Mouse (Mus musculus) c-Kit-negative CD71-positive TER-119-positive erythroid progenitor cells, embryonic 14.5 days (primary cell): Measurements from ENCODE around the gene Rhox3f.
"Not testable (repeated sequence)": the region's sequence is repeated elsewhere in the genome, so short reads cannot be mapped to it uniquely, and the experiment has no call there.

Source experiments
- DNase-seq: peaks from one replicate; pipeline ENCODE4 v3.0.0-alpha.2; 2013; ENCODE audit warnings: low read depth, low spot score

The Rhox3f gene

DNA sequence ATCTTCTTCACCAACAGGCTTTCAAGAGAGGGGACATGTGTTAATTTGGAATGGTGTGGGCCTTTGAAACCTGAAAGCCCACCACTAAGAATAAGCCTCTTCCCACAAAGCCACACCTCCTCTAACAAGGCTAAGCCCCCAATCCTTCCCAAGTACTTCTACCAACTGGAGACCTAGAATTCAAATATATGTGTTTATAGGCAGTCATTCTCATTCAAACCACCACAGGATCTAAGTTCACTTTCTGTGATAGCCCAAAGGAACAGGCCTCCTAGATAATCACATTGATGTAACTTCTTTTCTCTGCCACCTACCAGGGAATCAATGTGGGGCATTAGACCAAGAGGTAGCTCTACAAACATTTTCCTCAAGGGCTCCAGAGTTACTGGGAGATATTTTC lies at the start of gene Rhox3f:
TSS of gene Rhox3f (plus strand) at position 301 of the 400 bp plus-strand sequence.
- DNase-seq = not testable (repeated sequence)

- not testable (repeated sequence) for DNase-seq
These were observed 39.1 kb upstream of the Rhox3f start, which contains the start of gene Rhox3e for GRCm38 (mm10) chrX:37541719-37542118. Gene Rhox3e (plus strand): TSS chrX:37542019.

DNA sequence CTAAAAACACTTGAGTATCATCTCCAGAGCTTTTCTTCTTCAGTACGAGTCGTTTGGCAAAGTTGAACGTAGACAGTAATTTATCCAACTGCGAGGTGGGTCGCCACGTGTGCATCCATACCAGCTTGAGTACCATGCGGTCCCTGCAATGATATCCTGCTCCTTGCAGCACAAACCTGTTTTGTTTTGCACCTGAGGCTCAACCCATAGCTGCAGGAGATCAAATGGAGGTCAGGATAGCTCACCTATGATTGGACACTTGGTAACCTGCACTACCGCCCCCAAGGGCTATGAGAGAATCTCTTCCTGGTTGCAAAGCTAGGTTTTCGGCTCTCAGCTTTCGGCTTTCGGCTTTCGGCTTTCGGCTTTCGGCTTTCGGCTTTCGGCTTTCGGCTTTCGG lies 23.7 kb upstream of the Rhox3f start, which contains the start of gene Rhox4e:
TSS of gene Rhox4e (plus strand) at position 301 of the 400 bp plus-strand sequence.
- DNase-seq = not testable (repeated sequence)

DNA sequence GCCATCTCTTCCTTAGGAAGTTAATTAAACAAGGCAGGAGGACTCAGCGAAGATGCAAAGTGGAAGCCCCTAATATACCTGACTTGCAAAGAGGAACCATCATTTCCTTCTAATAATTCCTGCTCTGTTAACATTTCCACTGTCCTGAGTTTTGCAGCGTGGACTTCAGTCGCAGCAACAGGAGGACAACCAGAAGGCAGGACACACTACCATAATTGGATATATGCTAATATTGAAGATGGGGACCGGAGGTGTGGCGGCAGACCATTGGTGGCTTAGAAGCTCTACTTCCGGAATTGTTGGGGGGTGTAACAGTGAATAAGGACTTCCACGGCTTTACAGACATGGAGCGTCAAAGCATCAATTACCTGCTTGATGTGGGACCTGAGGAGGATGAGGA lies 9.7 kb upstream of the Rhox3f start, which contains the start of gene Rhox2f:
TSS of gene Rhox2f (plus strand) at position 301 of the 400 bp plus-strand sequence.
- DNase-seq = not testable (repeated sequence)

GRCm38 (mm10) chrX:37572638-37573037 lies 8.2 kb upstream of the Rhox3f start:
- DNase-seq = not testable (repeated sequence)

GRCm38 (mm10) chrX:37607604-37608003 lies 26.8 kb downstream of the Rhox3f start, which contains the start of gene Rhox4f:
Gene Rhox4f (minus strand): TSS chrX:37607704.
- not testable (repeated sequence) for DNase-seq

- not testable (repeated sequence) for DNase-seq
These were observed 47.7 kb downstream of the Rhox3f start, which contains the start of gene Rhox3g for GRCm38 (mm10) chrX:37628512-37628911. Gene Rhox3g (minus strand): TSS chrX:37628612.
